Mouse (Mus musculus) erythroblast, embryonic 14.5 days (primary cell): ENCODE measurements around the gene Olfr116. TPM values are rescaled to one million over a fixed set of nuclear protein-coding genes. Genes with fewer than 3 reads are reported as not detected.

Experiments used
- H3K27me3 ChIP-seq: 2 replicates; pipeline ENCODE4 v1.6.1; 2012; ENCODE audit warnings: inconsistent platforms; ENCODE audit not compliant: control insufficient read depth
- H3K36me3 ChIP-seq: 2 replicates; pipeline ENCODE4 v1.6.1; 2012; ENCODE audit warnings: mild to moderate bottlenecking, inconsistent platforms; ENCODE audit not compliant: control insufficient read depth
- H3K4me1 ChIP-seq: 2 replicates; pipeline ENCODE4 v1.6.1; 2012; ENCODE audit warnings: inconsistent platforms; ENCODE audit not compliant: control insufficient read depth
- H3K4me3 ChIP-seq: replicated peaks from 2 replicates; pipeline ENCODE3; 2012; ENCODE audit warnings: moderate library complexity, mild to moderate bottlenecking, inconsistent platforms
- H3K9me3 ChIP-seq: 2 replicates; pipeline ENCODE4 v1.6.1; 2012; ENCODE audit warnings: low read length, inconsistent platforms, mixed read lengths; ENCODE audit not compliant: control insufficient read depth
- GATA1 ChIP-seq: IDR thresholded peaks from 2 replicates; pipeline ENCODE4 v1.6.1; 2012; ENCODE audit warnings: low read length, inconsistent platforms, mixed read lengths
- TAL1 ChIP-seq: IDR thresholded peaks from 3 replicates; pipeline ENCODE4 v1.6.1; 2012; ENCODE audit warnings: low read length, inconsistent platforms, mixed read lengths
- polyA plus RNA-seq: library from polyadenylated mRNA; stranded (reverse); fragments of >175 nt; gene quantifications from 2 replicates; pipeline ENCODE4 v1.2.3, GENCODE M21; 2012

Olfr116 gene
- not detected in 2 replicates for polyA plus RNA-seq

DNA sequence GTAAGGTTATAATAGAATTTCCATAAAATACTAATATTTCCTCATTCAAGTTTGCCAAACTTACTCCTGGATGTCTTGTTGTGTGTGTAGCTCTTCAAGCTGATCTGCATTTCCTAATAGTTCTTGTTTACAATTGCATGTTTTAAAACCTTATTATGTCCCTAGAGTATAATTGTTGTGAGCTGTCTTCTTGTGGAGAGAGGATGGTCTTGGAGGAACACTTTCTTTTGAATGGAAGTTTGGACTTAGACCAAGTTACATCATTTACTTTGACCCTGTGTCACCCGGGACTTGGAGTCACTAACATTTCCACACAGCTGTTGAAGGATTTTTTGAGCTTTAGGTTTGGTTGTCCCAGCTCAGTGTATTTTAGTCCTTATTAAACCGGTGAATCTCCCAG is at the start of gene Olfr116, which contains the start of gene Olfr115:
TSS of gene Olfr116 (minus strand) at position 191 of the 400 bp plus-strand sequence.
TSS of gene Olfr115 (minus strand) at position 101 of the 400 bp plus-strand sequence.
- no peaks in the 10 kb centered on the region for H3K36me3 ChIP-seq
- peaks cover 4% of the 10 kb centered on the region for H3K9me3 ChIP-seq
- H3K4me1 ChIP-seq: no peaks in the 10 kb centered on the region
- TF ChIP-seq GATA1: no peak
- no peak for TF ChIP-seq TAL1
- H3K4me3 ChIP-seq: no peak within 1 kb of the TSS
- no peaks in the 10 kb centered on the region for H3K27me3 ChIP-seq

DNA sequence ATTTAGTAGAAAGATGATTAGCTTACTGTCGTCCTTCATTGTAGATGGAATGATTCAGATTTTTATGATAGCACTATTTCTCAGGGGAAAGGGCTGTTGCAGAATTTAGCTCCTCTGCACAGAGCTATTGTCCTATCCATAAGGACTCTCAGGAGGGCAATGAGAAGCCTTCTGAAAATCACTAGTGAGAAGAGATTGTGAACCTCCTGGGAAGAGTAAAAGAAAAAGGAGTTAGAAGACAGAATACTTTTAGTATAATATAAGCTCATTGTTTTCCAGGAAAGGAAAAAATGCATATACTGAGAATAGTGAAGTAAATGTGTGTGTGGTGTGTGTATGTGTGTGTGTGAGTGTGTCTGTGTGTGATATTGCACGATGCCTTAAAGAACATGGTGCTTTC is 39.7 kb upstream of the Olfr116 start, which contains the start of gene Olfr118:
TSS of gene Olfr118 (plus strand) at position 301 of the 400 bp plus-strand sequence.
- no peaks in the 10 kb centered on the region for H3K4me1 ChIP-seq
- no peaks in the 10 kb centered on the region for H3K27me3 ChIP-seq
- no peaks in the 10 kb centered on the region for H3K9me3 ChIP-seq
- TF ChIP-seq GATA1: no peak
- TF ChIP-seq TAL1: no peak
- H3K4me3 ChIP-seq: no peak within 1 kb of the TSS
- H3K36me3 ChIP-seq: no peaks in the 10 kb centered on the region

DNA sequence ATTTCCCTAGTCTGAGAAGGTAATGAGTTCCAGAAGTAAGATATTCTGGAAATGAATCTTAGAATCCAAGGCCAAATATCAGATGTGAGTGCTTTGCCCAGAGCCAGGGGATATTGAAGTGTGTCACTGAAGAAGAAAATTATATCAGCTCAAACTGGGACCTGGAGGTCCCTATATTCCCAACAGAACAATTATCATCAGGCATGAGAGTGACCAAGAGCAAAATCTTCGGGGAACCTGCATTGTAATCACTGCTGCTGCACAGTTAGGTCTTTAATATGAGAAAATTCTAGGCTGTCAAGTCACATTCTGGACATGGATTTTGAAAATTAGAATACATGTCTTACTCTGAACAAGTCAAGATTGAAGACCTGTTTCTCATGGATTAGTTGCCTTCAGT is 36.7 kb upstream of the Olfr116 start, which contains the start of gene Olfr117:
TSS of gene Olfr117 (minus strand) at position 101 of the 400 bp plus-strand sequence.
- TF ChIP-seq TAL1 (no peak), GATA1 (no peak)
- Histone ChIP-seq H3K36me3 (no peaks in the 10 kb centered on the region), H3K27me3 (no peaks in the 10 kb centered on the region), H3K4me3 (no peak within 1 kb of the TSS), H3K4me1 (no peaks in the 10 kb centered on the region), H3K9me3 (no peaks in the 10 kb centered on the region)

DNA sequence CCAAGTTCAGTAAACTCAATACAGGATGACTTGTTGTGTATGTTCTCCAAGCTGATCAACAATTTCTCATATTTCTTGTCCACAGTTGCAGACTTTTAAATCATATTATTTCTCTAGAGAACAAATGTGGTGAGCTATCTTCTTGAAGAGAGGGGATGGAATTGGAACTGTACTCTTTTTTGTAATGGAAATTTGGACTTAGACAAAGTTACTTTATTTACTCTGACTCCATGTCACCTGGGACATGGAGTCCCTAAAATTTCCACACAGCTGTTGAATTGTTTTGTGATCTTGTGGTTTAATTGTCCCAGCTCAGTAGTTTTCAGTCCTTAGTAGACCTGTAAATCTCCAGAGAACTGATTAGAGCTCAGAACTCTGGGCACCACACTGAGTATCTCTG is 34.4 kb downstream of the Olfr116 start, which contains the start of gene Olfr114:
TSS of gene Olfr114 (minus strand) at position 101 of the 400 bp plus-strand sequence.
- Histone ChIP-seq H3K4me1 (no peaks in the 10 kb centered on the region), H3K27me3 (no peaks in the 10 kb centered on the region), H3K36me3 (no peaks in the 10 kb centered on the region), H3K9me3 (no peaks in the 10 kb centered on the region), H3K4me3 (no peak within 1 kb of the TSS)
- no peak for TF ChIP-seq GATA1
- no peak for TF ChIP-seq TAL1

DNA sequence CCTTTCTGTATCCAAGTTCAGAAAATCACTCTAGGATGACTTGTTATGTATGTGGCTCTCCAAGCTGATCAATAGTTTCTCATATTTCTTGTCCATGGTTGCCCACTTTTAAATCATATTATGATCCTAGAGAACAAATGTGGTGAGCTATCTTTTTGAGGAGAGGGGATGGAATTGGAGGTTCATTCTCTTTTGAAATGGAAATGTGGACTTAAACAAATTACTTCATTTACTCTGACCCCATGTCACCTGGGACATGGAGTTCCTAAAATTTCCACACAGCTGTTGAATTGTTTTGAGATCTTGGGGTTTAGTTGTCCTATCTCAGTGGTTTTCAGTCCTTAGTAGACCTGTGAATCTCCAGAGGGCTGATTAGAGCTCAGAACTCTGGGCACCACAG is 49.4 kb downstream of the Olfr116 start, which contains the start of gene Olfr113:
TSS of gene Olfr113 (minus strand) at position 101 of the 400 bp plus-strand sequence.
- Histone ChIP-seq H3K4me3 (no peak within 1 kb of the TSS), H3K27me3 (no peaks in the 10 kb centered on the region), H3K36me3 (no peaks in the 10 kb centered on the region), H3K4me1 (no peaks in the 10 kb centered on the region), H3K9me3 (no peaks in the 10 kb centered on the region)
- TF ChIP-seq GATA1 (no peak), TAL1 (no peak)

Other genes with a start within 250 kb of the Olfr116 start
- not detected in 2 replicates for gene Olfr105-ps, start 248.2 kb downstream of the Olfr116 start, polyA plus RNA-seq
- not detected in 2 replicates for gene Olfr106-ps, start 236.8 kb downstream of the Olfr116 start, polyA plus RNA-seq
- not detected in 2 replicates for gene Olfr107, start 228.0 kb downstream of the Olfr116 start, polyA plus RNA-seq
- not detected in 2 replicates for gene Olfr108, start 181.7 kb downstream of the Olfr116 start, polyA plus RNA-seq
- gene Olfr109, start 168.3 kb downstream of the Olfr116 start, polyA plus RNA-seq: not detected in 2 replicates
- not detected in 2 replicates for gene H2-M2, start 143.6 kb downstream of the Olfr116 start, polyA plus RNA-seq
- 0.02 TPM in 1 of 2 replicates, not detected in the other for gene Olfr110, start 134.7 kb downstream of the Olfr116 start, polyA plus RNA-seq
- gene Olfr111, start 119.2 kb downstream of the Olfr116 start, polyA plus RNA-seq: not detected in 2 replicates
- not detected in 2 replicates for gene Olfr112, start 57.7 kb downstream of the Olfr116 start, polyA plus RNA-seq
- not detected in 2 replicates for gene Olfr113, start 49.5 kb downstream of the Olfr116 start, polyA plus RNA-seq
- gene Olfr114, start 34.5 kb downstream of the Olfr116 start, polyA plus RNA-seq: not detected in 2 replicates
- not detected in 2 replicates for gene Olfr115, start 90 bp downstream of the Olfr116 start, polyA plus RNA-seq
- gene Olfr117, start 36.6 kb upstream of the Olfr116 start, polyA plus RNA-seq: not detected in 2 replicates
- gene Olfr118, start 39.8 kb upstream of the Olfr116 start, polyA plus RNA-seq: not detected in 2 replicates
- not detected in 2 replicates for gene Olfr119, start 69.4 kb upstream of the Olfr116 start, polyA plus RNA-seq
- not detected in 2 replicates for gene Olfr120, start 94.6 kb upstream of the Olfr116 start, polyA plus RNA-seq
- gene Olfr121, start 121.7 kb upstream of the Olfr116 start, polyA plus RNA-seq: not detected in 2 replicates
- not detected in 2 replicates for gene Olfr122, start 141.4 kb upstream of the Olfr116 start, polyA plus RNA-seq
- gene Olfr123, start 166.3 kb upstream of the Olfr116 start, polyA plus RNA-seq: 0.03 TPM in 1 of 2 replicates, not detected in the other
- gene Olfr124, start 172.7 kb upstream of the Olfr116 start, polyA plus RNA-seq: not detected in 2 replicates
- not detected in 2 replicates for gene Olfr125, start 205.8 kb upstream of the Olfr116 start, polyA plus RNA-seq
- gene Olfr126, start 220.3 kb upstream of the Olfr116 start, polyA plus RNA-seq: not detected in 2 replicates